Mouse (Mus musculus): Measurements from ENCODE around the gene Astn2. TPM values are rescaled to one million over a fixed set of nuclear protein-coding genes. Genes with fewer than 3 reads are reported as not detected.

The Astn2 gene
- polyA plus RNA-seq, 1 experiment from 2014 or later, result 1.2 TPM

DNA sequence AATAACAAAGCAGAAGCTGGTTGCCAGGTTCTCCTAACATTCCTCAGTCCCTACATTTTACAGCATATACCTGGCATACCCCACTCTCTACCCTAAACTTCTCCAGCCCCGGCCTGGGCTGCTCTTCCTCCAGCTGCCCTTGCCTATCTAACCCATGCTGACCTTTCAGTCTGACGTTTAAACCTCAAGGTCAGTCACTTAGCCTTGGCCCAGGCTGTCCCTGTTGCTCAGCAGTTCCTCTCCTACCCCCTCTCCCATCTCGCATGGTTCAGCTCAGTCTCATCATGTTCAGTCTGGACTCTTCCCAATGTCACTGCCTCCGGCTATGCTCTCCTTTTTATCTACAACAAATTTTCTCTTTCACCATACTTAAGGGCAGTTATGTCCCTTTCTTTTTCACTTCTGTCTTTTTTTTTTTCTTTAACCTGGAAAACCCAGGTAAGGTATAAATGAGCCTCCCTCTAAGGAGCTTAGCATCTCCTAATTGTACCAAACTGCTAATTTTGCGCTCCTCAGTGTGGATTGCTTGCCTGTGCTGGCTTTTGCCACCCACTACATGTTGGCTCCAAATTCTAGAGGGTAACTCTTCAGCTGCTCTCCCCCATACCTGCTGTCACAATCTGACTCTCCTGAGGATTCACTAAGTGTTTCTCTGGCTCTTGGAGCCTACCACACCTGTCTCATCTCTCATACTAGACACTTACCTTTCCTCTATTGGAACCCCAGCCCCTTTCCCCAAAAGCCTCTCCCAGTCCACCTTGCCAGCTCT, 809.6 kb downstream of the Astn2 start:
- no peaks in the 10 kb centered on the region for H3K4me1 ChIP-seq (replicated peaks; ENCODE audit: control insufficient read depth, insufficient read depth, low read length)
- WGBS, result 83% methylated on average over 5 of the region's 5 CpGs
- H3K4me3 ChIP-seq (ENCODE audit: low read depth, low read length), result no peak overlapping the region
- no peak overlapping the region for H3K4me2 ChIP-seq (replicated peaks; ENCODE audit: low read depth, low read length)
- no peak overlapping the region for H3K27ac ChIP-seq (ENCODE audit: low read depth, low read length)
- DNase-seq (ENCODE audit: low spot score) (no peak), ATAC-seq (ENCODE audit: low FRiP score) (no peak)
- no peaks in the 10 kb centered on the region for H3K36me3 ChIP-seq (ENCODE audit: control insufficient read depth, insufficient read depth, low read length)
- H3K9ac ChIP-seq (ENCODE audit: low read depth, low read length), result no peak overlapping the region
- no peaks in the 10 kb centered on the region for H3K9me3 ChIP-seq (ENCODE audit: control insufficient read depth, low read length)
- H3K27me3 ChIP-seq (ENCODE audit: control insufficient read depth, insufficient read depth, low read length), result no peaks in the 10 kb centered on the region

DNA sequence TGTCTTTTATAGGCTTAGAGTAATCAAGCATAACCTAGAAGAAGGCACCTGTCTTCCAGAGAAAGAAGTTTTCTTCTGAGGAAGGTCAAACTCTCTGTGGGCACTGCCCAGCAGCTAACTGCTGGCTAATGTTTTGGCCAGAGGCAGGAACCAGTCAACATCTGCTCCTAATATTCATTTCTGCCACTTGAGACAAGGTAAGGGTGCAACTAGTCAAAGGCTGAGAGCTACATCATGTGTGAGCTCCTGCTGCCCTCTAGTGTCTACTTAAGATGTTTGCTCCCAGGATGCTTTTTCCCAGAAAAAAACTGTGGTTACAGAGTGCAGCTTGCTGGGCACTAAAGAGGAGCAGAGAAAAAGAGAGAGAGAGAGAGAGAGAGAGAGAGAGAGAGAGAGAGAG, 814.6 kb downstream of the Astn2 start:
- peak; percentile 65; the same call in 1 of the 2 replicates for ATAC-seq (ENCODE audit: low FRiP score)
- Histone ChIP-seq H3K9me3 (ENCODE audit: control insufficient read depth, low read length) (no peaks in the 10 kb centered on the region), H3K4me1 (replicated peaks; ENCODE audit: control insufficient read depth, insufficient read depth, low read length) (no peaks in the 10 kb centered on the region), H3K36me3 (ENCODE audit: control insufficient read depth, insufficient read depth, low read length) (no peaks in the 10 kb centered on the region), H3K4me3 (ENCODE audit: low read depth, low read length) (no peak overlapping the region), H3K27me3 (ENCODE audit: control insufficient read depth, insufficient read depth, low read length) (no peaks in the 10 kb centered on the region), H3K9ac (ENCODE audit: low read depth, low read length) (no peak overlapping the region), H3K27ac (ENCODE audit: low read depth, low read length) (no peak overlapping the region), H3K4me2 (replicated peaks; ENCODE audit: low read depth, low read length) (no peak overlapping the region)
- peak; percentile 72 for DNase-seq (ENCODE audit: low spot score)

DNA sequence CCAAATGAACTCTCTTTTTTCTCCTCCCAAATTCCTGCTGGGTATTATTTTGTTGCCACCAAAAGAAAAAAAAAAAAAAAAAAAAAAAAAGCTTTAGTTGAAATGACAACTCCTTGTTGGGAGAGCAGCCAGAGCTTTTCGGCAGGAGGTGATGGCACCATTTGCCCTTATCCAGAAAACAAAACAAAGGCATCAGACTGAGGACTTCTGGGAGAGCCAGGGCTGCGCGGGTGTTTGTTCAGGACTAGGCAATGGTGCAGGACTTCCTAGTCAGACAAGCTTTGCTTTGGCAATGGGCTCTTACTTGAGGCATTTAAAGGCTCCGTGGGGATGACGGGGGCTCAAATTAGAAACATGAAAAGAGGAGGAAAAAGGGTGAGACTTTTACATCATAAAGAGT, 817.5 kb downstream of the Astn2 start:
- Histone ChIP-seq H3K36me3 (ENCODE audit: control insufficient read depth, insufficient read depth, low read length) (no peaks in the 10 kb centered on the region), H3K9me3 (ENCODE audit: control insufficient read depth, low read length) (no peaks in the 10 kb centered on the region), H3K27ac (ENCODE audit: low read depth, low read length) (no peak overlapping the region), H3K27me3 (ENCODE audit: control insufficient read depth, insufficient read depth, low read length) (no peaks in the 10 kb centered on the region), H3K4me3 (ENCODE audit: low read depth, low read length) (no peak overlapping the region), H3K4me2 (replicated peaks; ENCODE audit: low read depth, low read length) (no peak overlapping the region), H3K9ac (ENCODE audit: low read depth, low read length) (no peak overlapping the region), H3K4me1 (replicated peaks; ENCODE audit: control insufficient read depth, insufficient read depth, low read length) (no peaks in the 10 kb centered on the region)
- ATAC-seq (ENCODE audit: low FRiP score), result no peak
- DNase-seq (ENCODE audit: low spot score), result no peak
- 39% methylated on average over 5 of the region's 5 CpGs for WGBS

DNA sequence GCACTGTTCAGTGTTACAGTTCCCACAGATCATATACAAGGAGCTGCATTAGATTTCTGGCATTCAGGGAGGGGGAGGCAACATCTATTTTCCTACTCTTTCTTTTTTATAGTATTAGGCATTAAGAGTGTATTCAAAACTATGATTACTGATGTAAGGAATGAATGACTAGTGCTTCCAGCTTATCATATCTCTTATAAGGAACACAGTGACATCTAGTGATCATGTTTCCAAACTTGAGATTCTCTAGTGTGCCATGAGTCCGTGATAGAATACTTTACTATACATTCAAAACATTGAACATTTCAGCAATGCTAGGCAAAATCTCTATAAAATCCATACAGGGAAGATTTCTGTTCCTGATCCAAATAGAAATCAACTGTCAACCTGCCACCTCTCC, 824.2 kb downstream of the Astn2 start:
- ATAC-seq (ENCODE audit: low FRiP score) (no peak), DNase-seq (ENCODE audit: low spot score) (no peak)
- Histone ChIP-seq H3K9me3 (ENCODE audit: control insufficient read depth, low read length) (no peaks in the 10 kb centered on the region), H3K4me3 (ENCODE audit: low read depth, low read length) (no peak overlapping the region), H3K9ac (ENCODE audit: low read depth, low read length) (no peak overlapping the region), H3K27me3 (ENCODE audit: control insufficient read depth, insufficient read depth, low read length) (no peaks in the 10 kb centered on the region), H3K4me1 (replicated peaks; ENCODE audit: control insufficient read depth, insufficient read depth, low read length) (no peaks in the 10 kb centered on the region), H3K36me3 (ENCODE audit: control insufficient read depth, insufficient read depth, low read length) (no peaks in the 10 kb centered on the region), H3K4me2 (replicated peaks; ENCODE audit: low read depth, low read length) (no peak overlapping the region), H3K27ac (ENCODE audit: low read depth, low read length) (no peak overlapping the region)
- WGBS, result 71% methylated on average over 1 of the region's 1 CpGs

DNA sequence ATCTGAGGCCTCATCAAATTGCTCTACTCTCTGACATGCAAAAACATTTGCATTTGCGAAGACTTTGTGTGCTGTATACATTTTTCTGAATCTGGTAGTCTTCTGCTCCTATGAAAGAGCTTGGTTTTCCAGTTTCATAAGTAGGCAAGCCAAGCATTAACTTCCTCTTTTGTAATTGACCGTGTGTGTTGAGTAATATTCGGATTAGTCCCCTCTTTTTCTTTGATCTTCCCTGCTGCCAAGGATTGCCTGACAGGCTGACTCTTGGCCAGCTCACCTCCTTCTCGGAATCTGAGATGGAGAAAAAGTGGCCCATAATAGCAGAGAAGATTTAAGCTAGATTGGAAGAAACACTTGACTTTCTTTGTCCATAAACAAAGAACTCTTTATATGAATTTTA, 838.9 kb downstream of the Astn2 start:
- no peak for ATAC-seq (ENCODE audit: low FRiP score)

DNA sequence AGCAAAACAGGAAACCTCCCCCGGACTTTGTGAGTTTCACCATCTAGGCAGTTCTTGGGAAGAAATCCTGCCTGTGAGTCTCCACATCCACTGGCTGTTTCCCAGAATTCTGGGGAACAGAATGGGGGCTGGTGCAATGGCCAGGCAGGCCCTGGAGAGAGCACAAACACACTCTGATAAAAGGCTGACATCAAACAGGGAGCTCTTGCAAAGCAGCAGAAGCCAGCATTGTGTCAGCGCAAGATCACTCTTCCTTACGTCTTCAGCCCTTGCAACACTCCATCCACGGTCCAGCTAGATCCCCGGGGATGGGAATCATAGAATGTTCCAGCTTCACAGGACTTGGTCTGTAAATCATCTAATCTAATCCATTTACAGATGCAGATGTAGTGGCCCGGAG, 855.9 kb downstream of the Astn2 start:
- Histone ChIP-seq H3K9ac (ENCODE audit: low read depth, low read length) (no peak overlapping the region), H3K36me3 (ENCODE audit: control insufficient read depth, insufficient read depth, low read length) (no peaks in the 10 kb centered on the region), H3K27ac (ENCODE audit: low read depth, low read length) (no peak overlapping the region), H3K4me2 (replicated peaks; ENCODE audit: low read depth, low read length) (no peak overlapping the region), H3K4me3 (ENCODE audit: low read depth, low read length) (no peak overlapping the region), H3K27me3 (ENCODE audit: control insufficient read depth, insufficient read depth, low read length) (no peaks in the 10 kb centered on the region), H3K9me3 (ENCODE audit: control insufficient read depth, low read length) (no peaks in the 10 kb centered on the region), H3K4me1 (replicated peaks; ENCODE audit: control insufficient read depth, insufficient read depth, low read length) (no peaks in the 10 kb centered on the region)
- WGBS, result 81% methylated on average over 6 of the region's 6 CpGs
- ATAC-seq (ENCODE audit: low FRiP score) (no peak), DNase-seq (ENCODE audit: low spot score) (no peak)

More for the DNA sequence above, 838.9 kb downstream of the Astn2 start:
- Histone ChIP-seq H3K36me3 (ENCODE audit: control insufficient read depth, insufficient read depth, low read length) (no peaks in the 10 kb centered on the region), H3K4me2 (replicated peaks; ENCODE audit: low read depth, low read length) (no peak overlapping the region), H3K27me3 (ENCODE audit: control insufficient read depth, insufficient read depth, low read length) (no peaks in the 10 kb centered on the region), H3K9ac (ENCODE audit: low read depth, low read length) (no peak overlapping the region), H3K9me3 (ENCODE audit: control insufficient read depth, low read length) (no peaks in the 10 kb centered on the region), H3K4me3 (ENCODE audit: low read depth, low read length) (no peak overlapping the region), H3K27ac (ENCODE audit: low read depth, low read length) (no peak overlapping the region), H3K4me1 (replicated peaks; ENCODE audit: control insufficient read depth, insufficient read depth, low read length) (no peaks in the 10 kb centered on the region)
- no peak for DNase-seq (ENCODE audit: low spot score)
- WGBS, result 76% methylated on average over 4 of the region's 4 CpGs

DNA sequence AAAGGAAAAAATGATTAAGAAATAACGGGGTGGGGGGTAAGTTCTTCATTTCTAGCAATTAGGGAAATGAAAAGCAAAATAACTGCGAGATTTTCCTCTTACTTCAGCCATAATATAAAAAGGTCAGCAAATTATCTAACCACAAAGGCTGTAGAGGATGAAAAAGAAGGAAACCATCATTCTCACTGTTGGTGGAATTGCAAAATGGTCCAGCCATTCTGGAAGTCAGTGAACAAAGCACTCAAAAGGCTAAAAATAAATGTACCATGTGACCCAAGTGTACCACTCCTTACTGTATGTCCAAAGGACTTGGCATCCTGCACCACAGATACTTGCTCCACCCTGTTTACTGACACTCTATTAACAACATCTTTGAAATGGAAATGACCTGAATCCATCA, 858.8 kb downstream of the Astn2 start:
- Histone ChIP-seq H3K4me2 (replicated peaks; ENCODE audit: low read depth, low read length) (no peak overlapping the region), H3K9me3 (ENCODE audit: control insufficient read depth, low read length) (no peaks in the 10 kb centered on the region), H3K27me3 (ENCODE audit: control insufficient read depth, insufficient read depth, low read length) (no peaks in the 10 kb centered on the region), H3K9ac (ENCODE audit: low read depth, low read length) (no peak overlapping the region), H3K4me3 (ENCODE audit: low read depth, low read length) (no peak overlapping the region), H3K36me3 (ENCODE audit: control insufficient read depth, insufficient read depth, low read length) (no peaks in the 10 kb centered on the region), H3K4me1 (replicated peaks; ENCODE audit: control insufficient read depth, insufficient read depth, low read length) (no peaks in the 10 kb centered on the region), H3K27ac (ENCODE audit: low read depth, low read length) (no peak overlapping the region)
- DNase-seq (ENCODE audit: low spot score), result no peak
- no peak for ATAC-seq (ENCODE audit: low FRiP score)
- 80% methylated on average over 2 of the region's 2 CpGs for WGBS

DNA sequence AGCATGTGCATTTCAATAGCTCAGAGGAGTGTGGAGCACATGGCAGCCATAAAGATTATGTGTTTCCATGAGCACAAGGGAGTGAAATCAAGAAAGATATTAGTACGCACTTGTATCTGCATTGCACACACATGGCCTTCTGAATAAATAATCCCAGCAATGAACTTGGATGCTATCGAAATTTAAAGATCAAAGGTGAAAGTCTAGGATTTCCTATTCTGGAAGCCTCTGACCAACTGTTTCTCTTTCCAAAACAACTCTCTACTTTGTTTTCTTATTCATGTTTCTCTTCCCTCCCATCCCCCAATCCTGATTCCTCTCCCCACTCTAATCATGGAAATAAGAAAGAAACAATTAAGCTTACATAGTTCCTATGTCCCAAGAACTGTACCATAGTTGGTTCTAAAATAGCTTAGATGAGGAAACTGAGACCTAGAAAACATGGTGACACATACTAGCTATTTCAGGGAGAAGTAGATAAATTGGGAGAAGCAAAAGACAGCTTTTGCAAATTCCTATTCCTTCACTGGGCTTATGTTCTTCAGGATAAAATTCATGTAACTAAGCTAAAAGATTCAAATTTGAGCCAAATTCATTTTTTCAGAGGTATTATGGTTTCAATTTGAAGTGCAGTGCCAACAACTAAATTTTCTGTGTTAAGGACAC, 872.2 kb downstream of the Astn2 start:
- no peaks in the 10 kb centered on the region for H3K4me1 ChIP-seq (replicated peaks; ENCODE audit: control insufficient read depth, insufficient read depth, low read length)
- 84% methylated on average over 2 of the region's 2 CpGs for WGBS
- H3K9ac ChIP-seq (ENCODE audit: low read depth, low read length), result no peak overlapping the region
- no peak overlapping the region for H3K4me2 ChIP-seq (replicated peaks; ENCODE audit: low read depth, low read length)
- no peak overlapping the region for H3K27ac ChIP-seq (ENCODE audit: low read depth, low read length)
- no peaks in the 10 kb centered on the region for H3K36me3 ChIP-seq (ENCODE audit: control insufficient read depth, insufficient read depth, low read length)
- no peak overlapping the region for H3K4me3 ChIP-seq (ENCODE audit: low read depth, low read length)
- ATAC-seq (ENCODE audit: low FRiP score), result no peak
- DNase-seq (ENCODE audit: low spot score), result no peak
- H3K27me3 ChIP-seq (ENCODE audit: control insufficient read depth, insufficient read depth, low read length), result no peaks in the 10 kb centered on the region
- no peaks in the 10 kb centered on the region for H3K9me3 ChIP-seq (ENCODE audit: control insufficient read depth, low read length)

DNA sequence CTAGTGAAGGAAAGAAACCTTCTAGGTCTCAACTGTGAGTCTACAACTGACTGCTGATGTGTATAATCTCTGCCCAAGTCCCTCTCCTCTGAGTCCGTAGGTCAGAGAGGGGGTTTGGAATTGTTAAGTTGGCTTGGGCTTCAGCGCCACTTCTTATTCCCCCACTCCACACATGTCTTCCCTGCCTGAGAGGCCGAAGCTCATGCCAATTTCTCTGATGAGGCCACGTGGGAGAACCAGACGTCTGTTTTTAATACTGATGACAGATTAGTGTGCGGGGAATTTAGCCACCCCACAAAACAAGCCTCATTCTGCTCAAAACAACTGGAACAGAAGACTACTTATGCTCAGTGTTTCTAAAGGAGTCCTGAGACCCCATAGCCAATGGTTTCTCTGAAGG, 872.8 kb downstream of the Astn2 start:
- no peaks in the 10 kb centered on the region for H3K36me3 ChIP-seq (ENCODE audit: control insufficient read depth, insufficient read depth, low read length)
- H3K9ac ChIP-seq (ENCODE audit: low read depth, low read length), result no peak overlapping the region
- H3K4me1 ChIP-seq (replicated peaks; ENCODE audit: control insufficient read depth, insufficient read depth, low read length), result no peaks in the 10 kb centered on the region
- no peak for DNase-seq (ENCODE audit: low spot score)
- no peak overlapping the region for H3K27ac ChIP-seq (ENCODE audit: low read depth, low read length)
- no peak overlapping the region for H3K4me3 ChIP-seq (ENCODE audit: low read depth, low read length)
- no peaks in the 10 kb centered on the region for H3K27me3 ChIP-seq (ENCODE audit: control insufficient read depth, insufficient read depth, low read length)
- no peak for ATAC-seq (ENCODE audit: low FRiP score)
- H3K9me3 ChIP-seq (ENCODE audit: control insufficient read depth, low read length), result no peaks in the 10 kb centered on the region
- WGBS, result 76% methylated on average over 6 of the region's 6 CpGs
- H3K4me2 ChIP-seq (replicated peaks; ENCODE audit: low read depth, low read length), result no peak overlapping the region

Data from hindbrain, embryonic 11.5 days (tissue).